Mouse (Mus musculus) intestine, embryonic 16.5 days (tissue): ENCODE measurements around the gene Ptprd. TPM values are rescaled to one million over a fixed set of nuclear protein-coding genes. Genes with fewer than 3 reads are reported as not detected.

Experiments
- ATAC-seq: fragments of 200-750 bp; cut with Nextera tagmentation; 2 replicates; pipeline ENCODE4 v1.8.0; 2017; ENCODE audit warnings: moderate TSS enrichment, moderate library complexity
- H3K27ac ChIP-seq: fragments of 300-500 bp; sonication (generic); 2 replicates; pipeline ENCODE4 v1.5.1; 2014; ENCODE audit warnings: mild to moderate bottlenecking, low read length
- H3K27me3 ChIP-seq: fragments of 300-500 bp; sonication (generic); replicated peaks from 2 replicates; pipeline ENCODE4 v1.6.1; 2014; ENCODE audit warnings: low read length, control low read depth, mixed read lengths; ENCODE audit not compliant: control insufficient read depth, insufficient read depth
- H3K36me3 ChIP-seq: fragments of 300-500 bp; sonication (generic); 2 replicates; pipeline ENCODE4 v1.6.1; 2014; ENCODE audit warnings: low read length, control low read depth; ENCODE audit not compliant: control insufficient read depth, insufficient read depth
- H3K4me1 ChIP-seq: fragments of 300-500 bp; sonication (generic); 2 replicates; pipeline ENCODE4 v1.6.1; 2014; ENCODE audit warnings: low read length, control low read depth, mixed read lengths; ENCODE audit not compliant: control insufficient read depth, insufficient read depth
- H3K4me2 ChIP-seq: fragments of 300-500 bp; sonication (generic); 2 replicates; pipeline ENCODE4 v1.6.1; 2014; ENCODE audit warnings: low read depth, low read length, control low read depth
- H3K4me3 ChIP-seq: fragments of 300-500 bp; sonication (generic); 2 replicates; pipeline ENCODE4 v1.5.1; 2014; ENCODE audit warnings: mild to moderate bottlenecking, low read length
- H3K9ac ChIP-seq: fragments of 300-500 bp; sonication (generic); 2 replicates; pipeline ENCODE4 v1.6.1; 2014; ENCODE audit warnings: low read depth, low read length
- H3K9me3 ChIP-seq: fragments of 300-500 bp; sonication (generic); 2 replicates; pipeline ENCODE4 v1.6.1; 2016; ENCODE audit warnings: low read length, control low read depth; ENCODE audit not compliant: control insufficient read depth
- WGBS: fragments of 180-500 bp; shearing (Covaris S2); extraction: QIAGEN DNeasy Blood & Tissue Kit; methylation state at CpG from one replicate; pipeline ENCODE4 v1.1.7; 2014; 5-methylcytosine and 5-hydroxymethylcytosine counted together
- polyA plus RNA-seq: library from polyadenylated mRNA; unstranded; fragments of >200 nt; fragmentation: Nextera tagmentation; extraction: Ambion mirVana; gene quantifications from 2 replicates; pipeline ENCODE4 v1.2.1, GENCODE M21; 2015

Ptprd gene
- polyA plus RNA-seq = 5.0 and 8.6 TPM in 2 replicates

- peak within 1 kb of the TSS; percentile 58 for H3K4me3 ChIP-seq
- ATAC-seq = peak; percentile 98
- WGBS = 2% methylated on average over 63 of the region's 86 CpGs
- peaks cover 13% of the 10 kb centered on the region; the same call in 1 of the 2 replicates for H3K27me3 ChIP-seq
- no peaks in the 10 kb centered on the region for H3K9me3 ChIP-seq
- H3K36me3 ChIP-seq = no peaks in the 10 kb centered on the region
- peak within 1 kb of the TSS; percentile 96 for H3K4me2 ChIP-seq
- no peak within 1 kb of the TSS for H3K27ac ChIP-seq
- no peaks in the 10 kb centered on the region for H3K4me1 ChIP-seq
- 0 out of 2 replicates have a peak within 1 kb of the TSS, but pooled peaks have one; percentile 48 for H3K9ac ChIP-seq
Measured at GRCm38 (mm10) chr4:78211529-78212494, at the start of gene Ptprd. Ptprd (minus strand) TSS chr4:78211961.

DNA sequence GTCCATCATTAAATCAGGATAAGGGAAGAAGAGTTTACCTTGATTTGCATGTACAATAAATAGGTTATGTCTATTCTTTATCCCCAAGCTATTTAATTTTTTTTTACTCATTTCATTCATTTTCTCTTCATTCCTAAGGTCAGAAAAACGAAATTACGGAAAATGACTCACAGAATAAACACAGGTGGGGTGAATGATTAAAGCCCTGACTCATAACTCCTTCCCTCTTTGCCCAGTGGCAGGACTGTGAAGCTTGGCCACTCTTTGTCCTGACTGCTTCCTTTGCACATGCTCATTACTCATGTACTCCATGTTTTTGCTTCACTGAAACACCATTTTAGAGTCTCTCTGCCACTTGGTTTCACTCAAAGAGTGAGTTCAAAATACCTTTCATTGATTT is 24.1 kb upstream of the Ptprd start:
- ATAC-seq = no peak
- no peak overlapping the region for H3K9ac ChIP-seq
- H3K4me3 ChIP-seq = no peak overlapping the region
- H3K9me3 ChIP-seq = no peaks in the 10 kb centered on the region
- no peak overlapping the region for H3K4me2 ChIP-seq
- no peaks in the 10 kb centered on the region for H3K27me3 ChIP-seq
- H3K4me1 ChIP-seq = no peaks in the 10 kb centered on the region
- no peaks in the 10 kb centered on the region for H3K36me3 ChIP-seq
- 63% methylated on average over 2 of the region's 2 CpGs for WGBS
- H3K27ac ChIP-seq = no peak overlapping the region

DNA sequence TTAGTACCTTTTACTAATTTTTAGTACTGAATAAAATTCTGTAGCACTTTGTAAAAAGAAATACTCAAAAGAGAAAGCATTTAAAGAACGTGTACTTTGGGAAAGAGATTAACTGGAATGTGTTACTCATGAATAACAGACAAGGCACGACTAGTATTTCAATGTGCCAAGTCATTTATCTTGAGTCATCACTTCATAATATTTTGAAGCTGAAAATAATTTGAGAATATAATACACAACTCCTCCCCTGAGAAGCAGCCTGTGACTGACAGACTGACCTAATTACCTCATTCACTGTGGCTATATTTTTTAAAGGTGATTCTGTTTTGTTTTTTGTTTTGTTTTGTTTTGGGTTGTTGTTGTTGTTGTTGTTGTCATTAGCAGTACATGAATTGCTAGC is 23.6 kb upstream of the Ptprd start:
- no peak for ATAC-seq
- 63% methylated on average over 2 of the region's 2 CpGs for WGBS
- no peaks in the 10 kb centered on the region for H3K9me3 ChIP-seq
- H3K36me3 ChIP-seq = no peaks in the 10 kb centered on the region
- no peak overlapping the region for H3K4me2 ChIP-seq
- H3K27me3 ChIP-seq = no peaks in the 10 kb centered on the region
- H3K27ac ChIP-seq = no peak overlapping the region
- H3K4me3 ChIP-seq = no peak overlapping the region
- H3K4me1 ChIP-seq = no peaks in the 10 kb centered on the region
- H3K9ac ChIP-seq = no peak overlapping the region

GRCm38 (mm10) chr4:78234681-78235080 is 22.9 kb upstream of the Ptprd start:
- no peak overlapping the region for H3K4me3 ChIP-seq
- H3K36me3 ChIP-seq = no peaks in the 10 kb centered on the region
- H3K9ac ChIP-seq = no peak overlapping the region
- WGBS = 84% methylated on average over 1 of the region's 1 CpGs
- no peak overlapping the region for H3K4me2 ChIP-seq
- H3K4me1 ChIP-seq = no peaks in the 10 kb centered on the region
- ATAC-seq = no peak
- H3K9me3 ChIP-seq = no peaks in the 10 kb centered on the region
- no peaks in the 10 kb centered on the region for H3K27me3 ChIP-seq
- no peak overlapping the region for H3K27ac ChIP-seq

GRCm38 (mm10) chr4:78213949-78214348 is 2.2 kb upstream of the Ptprd start:
- ATAC-seq = no peak
- no peak overlapping the region for H3K27ac ChIP-seq
- no peaks in the 10 kb centered on the region for H3K36me3 ChIP-seq
- H3K9ac ChIP-seq = no peak overlapping the region
- H3K4me3 ChIP-seq = no peak overlapping the region
- 67% methylated on average over 4 of the region's 4 CpGs for WGBS
- no peak overlapping the region for H3K4me2 ChIP-seq
- peaks cover 13% of the 10 kb centered on the region; the same call in 1 of the 2 replicates for H3K27me3 ChIP-seq
- H3K9me3 ChIP-seq = no peaks in the 10 kb centered on the region
- no peaks in the 10 kb centered on the region for H3K4me1 ChIP-seq

GRCm38 (mm10) chr4:78212941-78213340 is 1.2 kb upstream of the Ptprd start:
- no peaks in the 10 kb centered on the region for H3K4me1 ChIP-seq
- H3K4me3 ChIP-seq = no peak overlapping the region
- no peak overlapping the region for H3K9ac ChIP-seq
- H3K36me3 ChIP-seq = no peaks in the 10 kb centered on the region
- ATAC-seq = no peak
- peaks cover 13% of the 10 kb centered on the region; the same call in 1 of the 2 replicates for H3K27me3 ChIP-seq
- WGBS = 63% methylated on average over 4 of the region's 4 CpGs
- H3K4me2 ChIP-seq = no peak overlapping the region
- H3K27ac ChIP-seq = no peak overlapping the region
- no peaks in the 10 kb centered on the region for H3K9me3 ChIP-seq

DNA sequence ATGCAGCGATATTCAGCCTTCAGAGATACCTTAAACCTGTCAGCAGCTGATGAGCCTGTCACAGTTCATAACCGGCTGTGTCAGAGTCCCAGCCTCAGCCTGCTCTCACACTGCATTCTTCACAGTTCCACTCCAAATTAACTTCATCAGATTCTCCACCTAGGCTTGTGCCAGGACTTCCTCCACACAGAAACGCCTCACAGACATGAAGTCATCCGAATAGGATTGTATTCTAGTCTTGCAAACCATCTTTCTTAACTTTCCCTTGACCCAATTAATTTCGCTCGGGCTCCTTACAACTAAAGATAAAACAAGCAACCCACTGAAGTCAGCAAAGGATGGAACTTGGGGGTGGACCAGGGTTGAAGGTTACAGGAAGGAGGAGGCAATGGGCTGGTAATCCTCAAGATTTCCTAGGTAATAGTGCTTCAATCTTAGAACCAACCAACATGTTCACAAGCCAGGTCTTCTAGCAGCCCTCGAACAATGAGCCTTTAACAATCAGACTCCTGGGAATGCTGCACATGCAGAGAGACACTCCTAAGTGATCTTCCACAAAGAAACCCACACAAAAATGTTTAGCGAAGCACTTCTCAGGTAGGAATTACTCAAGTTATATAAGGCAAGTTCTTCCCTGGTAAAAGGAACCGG is 758 bp downstream of the Ptprd start:
- 23% methylated on average over 9 of the region's 9 CpGs for WGBS
- peak overlapping the region; percentile 96 for H3K4me2 ChIP-seq
- peak overlapping the region; percentile 58 for H3K4me3 ChIP-seq
- H3K36me3 ChIP-seq = no peaks in the 10 kb centered on the region
- H3K27ac ChIP-seq = no peak overlapping the region
- no peaks in the 10 kb centered on the region for H3K4me1 ChIP-seq
- no peaks in the 10 kb centered on the region for H3K9me3 ChIP-seq
- H3K9ac ChIP-seq = 0 out of 2 replicates have a peak overlapping the region, but pooled peaks have one; percentile 48
- H3K27me3 ChIP-seq = peaks cover 13% of the 10 kb centered on the region; the same call in 1 of the 2 replicates
- 0 out of 2 replicates have a peak, but pooled peaks have one; percentile 9 for ATAC-seq

GRCm38 (mm10) chr4:78205018-78205417 is 6.7 kb downstream of the Ptprd start:
- no peaks in the 10 kb centered on the region for H3K9me3 ChIP-seq
- 47% methylated on average over 3 of the region's 3 CpGs for WGBS
- H3K4me1 ChIP-seq = no peaks in the 10 kb centered on the region
- H3K9ac ChIP-seq = no peak overlapping the region
- H3K27me3 ChIP-seq = no peaks in the 10 kb centered on the region
- H3K27ac ChIP-seq = no peak overlapping the region
- ATAC-seq = no peak
- no peak overlapping the region for H3K4me3 ChIP-seq
- no peaks in the 10 kb centered on the region for H3K36me3 ChIP-seq
- no peak overlapping the region for H3K4me2 ChIP-seq

GRCm38 (mm10) chr4:78168447-78168846 is 43.3 kb downstream of the Ptprd start:
- Histone ChIP-seq H3K27me3 (no peaks in the 10 kb centered on the region), H3K4me1 (no peaks in the 10 kb centered on the region), H3K27ac (no peak overlapping the region), H3K9me3 (no peaks in the 10 kb centered on the region), H3K36me3 (no peaks in the 10 kb centered on the region), H3K4me3 (no peak overlapping the region), H3K9ac (no peak overlapping the region), H3K4me2 (no peak overlapping the region)
- no peak for ATAC-seq
- 73% methylated on average over 1 of the region's 1 CpGs for WGBS
